Mouse (Mus musculus): ENCODE results near the gene Tll2. TPM values are rescaled to one million over a fixed set of nuclear protein-coding genes. Genes with fewer than 3 reads are reported as not detected.

The Tll2 gene
- polyA plus RNA-seq, 1 experiment from 2014 or later = not detected

Other genes with a start within 250 kb of the Tll2 start
- 0.64 and 0.69 TPM in 2 replicates for gene Blnk, start 212.3 kb downstream of the Tll2 start, polyA plus RNA-seq (2015; fragmentation: Nextera tagmentation; extraction: Ambion mirVana)
- gene Dntt, start 177.6 kb downstream of the Tll2 start, polyA plus RNA-seq (2015; fragmentation: Nextera tagmentation; extraction: Ambion mirVana) = 0.10 TPM in 1 of 2 replicates, not detected in the other
- not detected in 2 replicates for gene Opalin, start 129.7 kb downstream of the Tll2 start, polyA plus RNA-seq (2015; fragmentation: Nextera tagmentation; extraction: Ambion mirVana)
- gene Tm9sf3, start 57.2 kb upstream of the Tll2 start, polyA plus RNA-seq (2015; fragmentation: Nextera tagmentation; extraction: Ambion mirVana) = 133 and 135 TPM in 2 replicates
- gene Pik3ap1, start 178.3 kb upstream of the Tll2 start, polyA plus RNA-seq (2015; fragmentation: Nextera tagmentation; extraction: Ambion mirVana) = 3.1 and 4.1 TPM in 2 replicates